8 mouse cellular contexts compared by ENCODE assay signal in the genomic region with DNA sequence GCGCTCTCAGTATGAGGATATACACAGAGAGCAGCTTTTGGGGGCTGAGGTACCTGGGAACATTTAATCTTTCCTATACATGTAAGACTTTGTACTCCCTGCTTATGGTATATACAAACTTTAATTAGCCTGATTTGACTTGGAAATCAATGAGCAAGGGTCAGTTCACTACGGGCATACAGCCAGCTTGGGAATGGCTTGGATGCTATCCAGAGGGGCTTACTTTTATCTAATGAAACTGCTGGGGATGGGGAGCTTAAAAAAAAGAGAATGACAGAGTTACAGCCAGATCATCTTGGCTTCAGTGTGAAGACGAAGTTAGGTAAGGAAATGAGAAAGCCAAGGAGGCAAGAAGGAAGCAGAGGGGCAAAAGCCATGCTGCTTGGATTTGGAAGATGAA. TPM values are rescaled to one million over a fixed set of nuclear protein-coding genes. Genes with fewer than 3 reads are reported as not detected.
A peak's percentile ranks its signal among the peaks of the same experiment; 100 is the strongest.
DNase-seq lines count a peak whose midpoint lies in the region; ATAC-seq and TF ChIP-seq lines count a peak whose summit lies in the region.

No protein-coding gene starts in this region.

- H3K36me3 ChIP-seq in erythroblast, embryonic 14.5 days (ENCODE audit: control insufficient read depth), result peaks cover 28% of the 10 kb centered on the region
- peaks cover 17% of the 10 kb centered on the region for H3K36me3 ChIP-seq in intestine, embryonic 14.5 days (ENCODE audit: control insufficient read depth, insufficient read depth, low read length)
- peaks cover 14% of the 10 kb centered on the region for H3K36me3 ChIP-seq in liver, embryonic 15.5 days (replicated peaks)

- H3K4me2 ChIP-seq in intestine, embryonic 14.5 days (ENCODE audit: low read length), result peak overlapping the region; percentile 49
- H3K4me2 ChIP-seq in liver, embryonic 15.5 days, result peak overlapping the region; percentile 46

- 38% methylated on average over 3 of the region's 3 CpGs for WGBS in intestine, embryonic 14.5 days
- WGBS in liver, embryonic 15.5 days (ENCODE audit: insufficient replicate concordance), result 58% methylated on average over 3 of the region's 3 CpGs

- no peak for TF ChIP-seq CTCF in brain, embryonic 14.5 days (IDR thresholded peaks at IDR 0.05; ENCODE audit: borderline replicate concordance, extremely low read depth, insufficient read depth, insufficient read length)

- ATAC-seq in erythroblast, adult 5-6 weeks (replicated peaks; ENCODE audit: low FRiP score, poor library complexity, severe bottlenecking), result no peak
- no peak for ATAC-seq in intestine, embryonic 14.5 days (replicated peaks; ENCODE audit: low FRiP score, low TSS enrichment, low read depth)
- ATAC-seq in liver, embryonic 15.5 days (ENCODE audit: insufficient read depth), result no peak

- H3K9ac ChIP-seq in intestine, embryonic 14.5 days (ENCODE audit: low read length), result no peak overlapping the region
- H3K9ac ChIP-seq in liver, embryonic 15.5 days, result 0 out of 2 replicates have a peak overlapping the region, but pooled peaks have one; percentile 25

- H3K27ac ChIP-seq in intestine, embryonic 14.5 days (ENCODE audit: low read depth), result no peak overlapping the region
- no peak overlapping the region for H3K27ac ChIP-seq in liver, embryonic 15.5 days (replicated peaks)

- TF ChIP-seq POLR2A in brain, embryonic 14.5 days (IDR thresholded peaks at IDR 0.05; ENCODE audit: borderline replicate concordance, extremely low read depth, insufficient read depth, insufficient read length, poor library complexity, severe bottlenecking), result no peak

- no peaks in the 10 kb centered on the region for H3K9me3 ChIP-seq in erythroblast, embryonic 14.5 days (ENCODE audit: control insufficient read depth, low read length)
- H3K9me3 ChIP-seq in intestine, embryonic 14.5 days (ENCODE audit: control insufficient read depth, low read length), result no peaks in the 10 kb centered on the region
- H3K9me3 ChIP-seq in liver, embryonic 15.5 days (replicated peaks), result no peaks in the 10 kb centered on the region

- peak overlapping the region; percentile 3 for H3K4me3 ChIP-seq in erythroblast, embryonic 14.5 days (replicated peaks)
- peak overlapping the region; percentile 17 for H3K4me3 ChIP-seq in intestine, embryonic 14.5 days (ENCODE audit: low read depth, low read length)
- 0 out of 2 replicates have a peak overlapping the region, but pooled peaks have one; percentile 15 for H3K4me3 ChIP-seq in liver, embryonic 15.5 days (replicated peaks)

- H3K27me3 ChIP-seq in erythroblast, embryonic 14.5 days (ENCODE audit: control insufficient read depth), result no peaks in the 10 kb centered on the region
- H3K27me3 ChIP-seq in intestine, embryonic 14.5 days (replicated peaks; ENCODE audit: control insufficient read depth, insufficient read depth, low read length), result no peaks in the 10 kb centered on the region
- no peaks in the 10 kb centered on the region for H3K27me3 ChIP-seq in liver, embryonic 15.5 days

- DNase-seq in brain, embryonic 14.5 days (ENCODE audit: low read depth), result peak; percentile 70
- no peak for DNase-seq in intestine, embryonic 14.5 days (ENCODE audit: low spot score)
- DNase-seq in thymus, postnatal 4 days, result no peak
- no peak for DNase-seq in thymus, postnatal 10 days (ENCODE audit: low spot score in 2 of 2)
- no peak for DNase-seq in thymus, postnatal 0 days (ENCODE audit: low spot score)

- peaks cover 42% of the 10 kb centered on the region for H3K4me1 ChIP-seq in erythroblast, embryonic 14.5 days (ENCODE audit: control insufficient read depth)
- peaks cover 30% of the 10 kb centered on the region for H3K4me1 ChIP-seq in intestine, embryonic 14.5 days (replicated peaks; ENCODE audit: control insufficient read depth, insufficient read depth, low read length)
- H3K4me1 ChIP-seq in liver, embryonic 15.5 days (replicated peaks), result peaks cover 34% of the 10 kb centered on the region

RNA-seq across cellular contexts. Expression of gene Zbtb41, which starts 2.9 kb away (rescaled TPM):
- 0.01 and 0.02 TPM in 2 replicates for polyA plus RNA-seq in erythroblast, embryonic 14.5 days (2012)
- total RNA-seq in erythroblast, adult 5-6 weeks (2015; ENCODE audit: low replicate concordance), result 4.2 and 5.8 TPM in 2 replicates
- 2.6 and 3.9 TPM in 2 replicates for total RNA-seq in erythroblast, adult 5-6 weeks (2017; ENCODE audit: low replicate concordance)
- 14.7 and 20.8 TPM in 2 replicates for polyA plus RNA-seq in brain, embryonic 14.5 days (2012; rRNA removed)
- 12.4 and 13.7 TPM in 2 replicates for polyA plus RNA-seq in intestine, embryonic 14.5 days (2014; fragmentation: Nextera tagmentation; extraction: Ambion mirVana)
- 2.2 and 2.5 TPM in 2 replicates for polyA plus RNA-seq in liver, embryonic 15.5 days (2015; fragmentation: Nextera tagmentation; extraction: Ambion mirVana)
- 4.3 and 4.9 TPM in 2 replicates for polyA plus RNA-seq in thymus, postnatal 0 days (2015; fragmentation: Nextera tagmentation; extraction: Ambion mirVana)

RNA-seq across cellular contexts. Expression of gene Aspm, which starts 29.6 kb away (rescaled TPM):
- polyA plus RNA-seq in erythroblast, embryonic 14.5 days (2012), result 0.19 and 0.27 TPM in 2 replicates
- 15.7 and 21.5 TPM in 2 replicates for total RNA-seq in erythroblast, adult 5-6 weeks (2015; ENCODE audit: low replicate concordance)
- total RNA-seq in erythroblast, adult 5-6 weeks (2017; ENCODE audit: low replicate concordance), result 22.0 and 26.1 TPM in 2 replicates
- 5.1 and 6.5 TPM in 2 replicates for polyA plus RNA-seq in brain, embryonic 14.5 days (2012; rRNA removed)
- 17.3 and 19.1 TPM in 2 replicates for polyA plus RNA-seq in intestine, embryonic 14.5 days (2014; fragmentation: Nextera tagmentation; extraction: Ambion mirVana)
- 9.9 and 10.0 TPM in 2 replicates for polyA plus RNA-seq in liver, embryonic 15.5 days (2015; fragmentation: Nextera tagmentation; extraction: Ambion mirVana)
- 14.9 and 15.6 TPM in 2 replicates for polyA plus RNA-seq in thymus, postnatal 0 days (2015; fragmentation: Nextera tagmentation; extraction: Ambion mirVana)

RNA-seq across cellular contexts. Expression of gene Crb1, which starts 48.1 kb away (rescaled TPM):
- polyA plus RNA-seq in erythroblast, embryonic 14.5 days (2012), result not detected in 2 replicates
- total RNA-seq in erythroblast, adult 5-6 weeks (2015; ENCODE audit: low replicate concordance), result 0.84 TPM in 1 of 2 replicates, not detected in the other
- total RNA-seq in erythroblast, adult 5-6 weeks (2017; ENCODE audit: low replicate concordance), result not detected in 2 replicates
- polyA plus RNA-seq in brain, embryonic 14.5 days (2012; rRNA removed), result 3.7 and 4.4 TPM in 2 replicates
- polyA plus RNA-seq in intestine, embryonic 14.5 days (2014; fragmentation: Nextera tagmentation; extraction: Ambion mirVana), result 0.12 and 0.47 TPM in 2 replicates
- polyA plus RNA-seq in liver, embryonic 15.5 days (2015; fragmentation: Nextera tagmentation; extraction: Ambion mirVana), result not detected in 2 replicates
- polyA plus RNA-seq in thymus, postnatal 0 days (2015; fragmentation: Nextera tagmentation; extraction: Ambion mirVana), result not detected in 2 replicates
